Mouse (Mus musculus) midbrain, embryonic 10.5 days (tissue): ENCODE measurements around the gene D930020B18Rik. TPM values are rescaled to one million over a fixed set of nuclear protein-coding genes. Genes with fewer than 3 reads are reported as not detected.
A peak's percentile ranks its signal among the peaks of the same experiment; 100 is the strongest.

Experiments used
- DNase-seq: peaks from one replicate; pipeline ENCODE4 v3.0.0-alpha.2; 2017; ENCODE audit warnings: low spot score
- H3K27ac ChIP-seq: fragments of 300-500 bp; sonication (generic); replicated peaks from 2 replicates; pipeline ENCODE4 v1.5.1; 2016; ENCODE audit warnings: mild to moderate bottlenecking
- H3K27me3 ChIP-seq: fragments of 300-500 bp; sonication (generic); 2 replicates; pipeline ENCODE4 v1.6.1; 2016; ENCODE audit warnings: low read depth, mild to moderate bottlenecking; ENCODE audit not compliant: poor library complexity, severe bottlenecking
- H3K36me3 ChIP-seq: fragments of 300-500 bp; sonication (generic); 2 replicates; pipeline ENCODE4 v1.6.1; 2016; ENCODE audit warnings: mild to moderate bottlenecking, moderate library complexity
- H3K4me1 ChIP-seq: fragments of 300-500 bp; sonication (generic); 2 replicates; pipeline ENCODE4 v1.6.1; 2016
- H3K4me3 ChIP-seq: fragments of 300-500 bp; sonication (generic); 2 replicates; pipeline ENCODE4 v1.5.1; 2016; ENCODE audit warnings: mild to moderate bottlenecking, moderate library complexity
- H3K9me3 ChIP-seq: fragments of 300-500 bp; sonication (generic); replicated peaks from 2 replicates; pipeline ENCODE4 v1.6.1; 2016; ENCODE audit warnings: mild to moderate bottlenecking
- WGBS: fragments of 180-500 bp; shearing (Covaris S2); methylation state at CpG from one replicate; pipeline ENCODE4 v1.1.7; 2016; 5-methylcytosine and 5-hydroxymethylcytosine counted together
- polyA plus RNA-seq: library from polyadenylated mRNA; unstranded; fragments of >200 nt; fragmentation: Nextera tagmentation; extraction: Ambion mirVana; gene quantifications from 2 replicates; pipeline ENCODE4 v1.2.1, GENCODE M21; 2016

The D930020B18Rik gene
- polyA plus RNA-seq, 1 experiment from 2014 or later, result not detected

DNA sequence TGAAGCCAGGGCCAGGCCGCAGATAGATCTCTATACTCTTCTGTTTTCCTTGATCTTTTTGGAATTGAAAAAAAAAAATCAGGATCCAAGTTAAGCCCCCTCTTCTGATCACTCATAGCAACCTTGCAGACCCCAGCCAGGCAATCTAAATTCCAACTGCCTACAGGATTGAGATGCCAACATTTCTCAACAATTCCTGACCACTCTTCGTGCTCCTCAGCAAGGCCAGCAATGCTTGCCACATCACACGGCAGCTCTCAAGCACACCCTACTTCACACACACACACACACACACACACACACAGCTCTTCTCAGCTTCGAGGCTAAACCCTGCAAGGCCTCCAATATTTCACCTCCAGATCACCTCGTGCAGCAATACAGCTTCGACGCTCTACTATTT, 17.7 kb upstream of the D930020B18Rik start:
- no peak overlapping the region for H3K4me3 ChIP-seq
- peaks cover 45% of the 10 kb centered on the region for H3K36me3 ChIP-seq
- H3K9me3 ChIP-seq, result no peaks in the 10 kb centered on the region
- 90% methylated on average over 7 of the region's 7 CpGs for WGBS
- DNase-seq, result no peak
- H3K27me3 ChIP-seq, result no peaks in the 10 kb centered on the region
- no peak overlapping the region for H3K27ac ChIP-seq
- H3K4me1 ChIP-seq, result peaks cover 26% of the 10 kb centered on the region

DNA sequence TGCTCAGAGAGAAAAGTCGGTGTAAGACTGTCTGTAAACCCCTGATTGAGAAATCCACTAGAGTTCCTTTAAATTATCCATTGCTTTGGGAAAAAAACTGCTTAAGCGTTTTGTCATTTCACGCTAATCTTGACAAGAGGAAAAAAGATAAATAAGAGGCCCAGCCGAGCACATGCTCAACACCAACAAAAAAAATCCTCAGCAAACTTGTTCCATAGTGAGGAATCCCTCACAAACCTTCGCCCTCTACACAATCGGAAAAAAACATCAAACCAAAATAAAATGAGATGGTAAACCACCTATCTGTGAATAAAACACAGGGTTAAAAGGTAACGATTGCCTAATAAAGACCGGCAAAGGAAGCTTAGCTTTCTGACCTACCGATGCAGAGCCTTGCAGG, 16.4 kb upstream of the D930020B18Rik start:
- no peak for DNase-seq
- H3K27ac ChIP-seq, result peak overlapping the region; percentile 95; the same call in 1 of the 2 replicates
- peak overlapping the region; percentile 80 for H3K4me3 ChIP-seq
- no peaks in the 10 kb centered on the region for H3K9me3 ChIP-seq
- no peaks in the 10 kb centered on the region for H3K27me3 ChIP-seq
- H3K4me1 ChIP-seq, result peaks cover 26% of the 10 kb centered on the region
- H3K36me3 ChIP-seq, result peaks cover 31% of the 10 kb centered on the region
- 34% methylated on average over 9 of the region's 9 CpGs for whole genome bisulfite sequencing

DNA sequence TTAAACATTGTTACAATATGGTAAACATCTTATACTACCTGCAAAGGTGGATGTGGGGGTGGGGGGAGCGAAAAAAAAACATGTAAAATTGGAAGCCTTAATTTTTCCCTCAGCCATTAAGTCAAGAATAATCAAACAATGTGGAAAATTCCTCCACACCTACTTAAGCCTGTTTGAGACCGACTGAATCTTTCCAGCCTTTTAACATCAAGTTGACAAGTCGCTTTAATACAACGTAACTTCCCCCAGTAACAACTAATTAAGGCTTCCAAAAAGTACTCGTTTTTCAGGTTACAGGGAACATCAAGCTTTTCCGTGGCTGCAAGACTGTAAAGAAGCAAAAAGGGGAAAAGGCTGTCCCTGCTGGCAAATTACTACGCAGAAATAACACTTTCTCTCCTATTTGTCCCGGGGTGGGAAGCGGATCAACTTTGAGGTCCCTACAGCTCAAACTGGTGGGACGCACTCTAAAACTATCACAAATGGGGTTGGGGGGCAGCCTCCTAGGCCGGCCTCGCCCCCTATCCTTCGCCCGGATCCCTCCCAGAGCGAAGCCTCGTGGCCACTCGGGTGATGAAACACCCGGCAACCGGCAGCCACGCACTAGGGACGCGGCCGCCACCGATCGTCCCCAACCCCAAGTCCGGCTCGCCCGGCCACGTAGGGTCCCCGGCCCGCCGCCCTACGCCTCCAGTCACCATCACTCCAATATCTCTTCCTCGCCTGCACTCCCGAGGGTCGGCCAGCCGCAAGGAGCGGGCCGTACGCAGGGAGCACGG, 15.8 kb upstream of the D930020B18Rik start:
- 2% methylated on average over 41 of the region's 41 CpGs for WGBS
- Histone ChIP-seq H3K27me3 (no peaks in the 10 kb centered on the region), H3K4me3 (peak overlapping the region; percentile 80), H3K4me1 (peaks cover 26% of the 10 kb centered on the region), H3K9me3 (no peaks in the 10 kb centered on the region), H3K27ac (peak overlapping the region; percentile 95), H3K36me3 (peaks cover 25% of the 10 kb centered on the region)
- no peak for DNase-seq

DNA sequence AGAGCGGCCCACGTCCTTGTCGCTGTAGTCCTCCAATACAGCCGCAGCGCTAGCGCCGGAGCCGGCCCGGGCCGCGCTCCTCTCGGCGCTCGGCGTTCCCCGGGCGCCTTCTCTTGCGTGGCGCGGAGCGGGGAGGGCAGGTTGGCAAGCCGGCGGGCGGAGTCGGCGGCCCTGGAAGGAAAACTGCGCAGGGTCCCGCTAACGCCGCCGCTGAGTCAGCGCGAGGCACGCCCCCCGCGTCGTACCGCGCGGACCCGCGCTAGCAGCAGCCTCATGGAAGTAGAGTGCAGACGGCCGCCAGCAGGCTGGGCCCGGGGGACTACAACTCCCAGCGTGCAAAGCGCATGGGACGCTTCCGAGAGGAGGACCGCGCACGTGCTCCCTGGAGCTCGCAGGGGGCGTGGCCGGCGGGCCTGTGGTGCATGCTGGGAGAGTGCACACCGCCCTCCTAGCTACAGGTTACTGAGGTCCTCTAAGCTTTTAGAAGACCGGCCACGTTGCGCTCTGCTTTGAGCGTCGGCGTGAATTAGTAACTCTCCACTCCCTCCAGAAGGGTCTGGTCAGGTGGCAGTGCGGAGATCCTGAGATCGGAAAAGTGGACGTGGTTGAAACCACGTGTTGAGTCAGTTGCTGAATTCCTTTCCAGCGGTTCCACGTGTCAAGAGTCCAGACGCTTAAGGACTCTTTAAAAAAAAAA, 15.1 kb upstream of the D930020B18Rik start, which contains the start of gene Xpot:
Gene Xpot, minus strand, starts transcription at position 147 of the 697 bp plus-strand sequence.
- no peaks in the 10 kb centered on the region for H3K9me3 ChIP-seq
- WGBS, result under 1% methylated on average over 70 of the region's 70 CpGs

DNA sequence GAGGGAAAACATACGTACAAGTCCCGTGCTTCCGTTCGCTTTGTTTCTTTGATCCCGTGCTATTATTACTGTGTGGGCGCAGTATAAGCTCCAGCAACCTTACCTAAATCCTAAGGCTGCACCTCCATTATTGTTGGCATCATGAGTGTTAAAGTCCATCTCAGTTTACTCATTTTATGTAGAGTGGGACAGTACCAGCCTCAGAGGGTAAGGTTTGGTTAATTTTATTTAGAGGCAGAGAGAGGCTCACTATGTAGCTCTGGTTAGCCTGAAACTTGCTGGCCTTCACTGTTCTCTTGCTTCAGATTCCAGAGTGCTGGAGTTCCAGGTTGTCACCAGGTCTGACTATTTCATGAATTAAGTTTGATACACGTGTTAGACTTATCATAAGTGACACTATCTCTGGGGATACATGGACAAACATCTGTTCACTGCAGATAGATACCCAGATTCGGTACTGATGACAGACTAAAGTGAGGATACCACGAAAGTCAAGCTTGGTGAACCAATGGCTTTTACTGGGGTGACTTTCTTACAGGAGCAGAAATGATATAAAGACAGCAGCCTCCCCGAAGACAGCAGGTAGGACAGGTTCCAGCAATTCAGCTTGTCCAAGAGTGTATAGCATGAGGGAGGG, 14.1 kb upstream of the D930020B18Rik start:
- no peaks in the 10 kb centered on the region for H3K27me3 ChIP-seq
- peaks cover 8% of the 10 kb centered on the region for H3K36me3 ChIP-seq
- 0 out of 2 replicates have a peak overlapping the region, but pooled peaks have one; percentile 95 for H3K27ac ChIP-seq
- DNase-seq, result no peak
- 0 out of 2 replicates have a peak overlapping the region, but pooled peaks have one; percentile 80 for H3K4me3 ChIP-seq
- H3K9me3 ChIP-seq, result no peaks in the 10 kb centered on the region
- WGBS, result 90% methylated on average over 10 of the region's 10 CpGs
- peaks cover 26% of the 10 kb centered on the region for H3K4me1 ChIP-seq

More for the DNA sequence above, 15.1 kb upstream of the D930020B18Rik start, which contains the start of gene Xpot:
- Histone ChIP-seq H3K27me3 (no peaks in the 10 kb centered on the region), H3K4me3 (peak within 1 kb of the TSS; percentile 80), H3K4me1 (peaks cover 26% of the 10 kb centered on the region), H3K27ac (peak within 1 kb of the TSS; percentile 95), H3K36me3 (peaks cover 18% of the 10 kb centered on the region)
- peak; percentile 99 for DNase-seq

DNA sequence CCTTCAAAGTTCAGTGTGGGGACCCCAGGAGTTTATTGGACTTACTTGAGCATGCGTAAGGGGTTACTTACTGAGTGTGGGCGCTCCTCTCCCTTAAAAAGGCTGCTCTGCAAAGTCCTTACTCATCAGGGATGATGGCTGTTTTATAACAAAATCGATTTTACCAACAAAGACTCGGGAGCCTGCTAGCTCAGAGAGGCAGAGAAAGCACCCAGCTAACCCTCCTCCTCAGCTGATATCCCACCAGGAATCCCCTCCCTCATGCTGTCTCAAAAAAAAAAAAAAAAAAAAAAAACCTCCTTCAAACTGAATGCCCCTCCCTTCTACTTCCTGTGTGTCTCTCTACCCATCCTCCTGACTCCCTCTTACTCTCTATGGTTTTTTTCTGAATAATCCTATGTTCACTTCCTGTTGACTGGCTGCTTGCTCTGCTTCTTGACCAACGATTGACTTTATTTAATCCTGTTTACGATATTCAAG, 12.8 kb upstream of the D930020B18Rik start:
- 88% methylated on average over 6 of the region's 6 CpGs for WGBS

DNA sequence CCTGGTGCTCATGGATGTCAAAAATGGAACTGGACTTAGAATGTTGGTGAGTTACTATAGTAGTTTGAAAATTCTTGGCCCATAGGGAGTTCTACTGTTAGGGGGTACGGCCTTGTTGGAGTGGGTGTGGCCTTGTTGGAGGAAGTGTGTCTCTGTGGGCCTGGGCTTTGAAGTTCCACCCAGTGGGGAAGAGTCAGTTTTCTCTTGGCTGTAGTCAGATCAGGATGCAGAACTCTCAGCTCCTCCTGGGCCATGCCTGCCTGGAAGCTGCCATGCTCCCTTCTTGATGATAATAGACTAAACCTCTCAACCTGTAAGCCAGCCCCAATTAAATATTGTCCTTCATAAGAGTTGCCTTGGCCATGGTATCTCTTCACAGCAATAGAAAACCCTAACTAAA, 7.2 kb upstream of the D930020B18Rik start:
- no peaks in the 10 kb centered on the region for H3K4me1 ChIP-seq

More for the DNA sequence above, 12.8 kb upstream of the D930020B18Rik start:
- no peak overlapping the region for H3K27ac ChIP-seq
- H3K9me3 ChIP-seq, result no peaks in the 10 kb centered on the region
- DNase-seq, result no peak
- H3K4me1 ChIP-seq, result peaks cover 24% of the 10 kb centered on the region
- H3K27me3 ChIP-seq, result no peaks in the 10 kb centered on the region
- no peaks in the 10 kb centered on the region for H3K36me3 ChIP-seq
- no peak overlapping the region for H3K4me3 ChIP-seq

DNA sequence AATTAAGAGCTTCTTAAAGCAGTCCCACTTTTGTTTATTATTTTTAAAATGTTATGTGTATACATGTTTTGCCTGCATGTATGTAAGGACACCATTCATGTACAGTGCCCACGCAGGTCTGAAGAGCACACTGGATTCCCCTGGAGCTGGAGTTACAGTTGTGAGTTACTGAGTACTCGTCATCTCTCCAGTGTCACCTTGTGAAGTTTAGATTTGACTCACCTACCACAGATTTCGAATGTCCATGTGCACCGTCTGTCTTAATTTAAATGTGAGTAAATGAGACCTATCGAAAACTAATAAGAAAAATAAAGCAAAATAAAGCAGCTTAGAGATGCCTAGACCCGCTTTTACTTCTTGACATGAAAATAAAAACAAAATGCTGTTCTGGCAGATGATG, 5.1 kb upstream of the D930020B18Rik start:
- 93% methylated on average over 6 of the region's 6 CpGs for WGBS
- peaks cover 15% of the 10 kb centered on the region for H3K27me3 ChIP-seq
- no peaks in the 10 kb centered on the region for H3K36me3 ChIP-seq
- H3K4me1 ChIP-seq, result peaks cover 16% of the 10 kb centered on the region
- no peak for DNase-seq
- H3K27ac ChIP-seq, result no peak overlapping the region
- H3K4me3 ChIP-seq, result no peak overlapping the region
- H3K9me3 ChIP-seq, result no peaks in the 10 kb centered on the region

More for the DNA sequence above, 7.2 kb upstream of the D930020B18Rik start:
- no peaks in the 10 kb centered on the region for H3K27me3 ChIP-seq
- H3K36me3 ChIP-seq, result no peaks in the 10 kb centered on the region
- no peak overlapping the region for H3K4me3 ChIP-seq
- no peaks in the 10 kb centered on the region for H3K9me3 ChIP-seq
- H3K27ac ChIP-seq, result no peak overlapping the region
- WGBS, result 74% methylated on average over 1 of the region's 1 CpGs
- no peak for DNase-seq

DNA sequence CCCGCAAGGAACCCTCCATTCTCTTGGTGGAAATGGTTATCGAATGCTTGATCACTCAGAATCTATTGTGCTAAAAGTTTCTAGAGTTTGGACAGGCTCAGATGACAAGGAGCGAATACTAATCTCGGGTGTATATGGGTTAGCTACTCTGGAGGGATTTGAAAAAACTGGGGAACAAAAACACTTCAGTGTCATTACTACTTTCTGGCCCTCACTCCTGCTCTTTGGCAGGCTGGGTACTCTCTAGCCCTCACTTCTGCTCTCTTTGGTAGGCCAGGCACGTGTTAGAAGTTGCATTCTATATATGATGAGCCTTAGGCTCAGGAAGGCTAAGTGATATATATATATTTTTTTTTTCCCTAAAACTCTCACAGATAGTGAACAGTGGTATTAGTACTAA, 1.8 kb upstream of the D930020B18Rik start:
- peaks cover 48% of the 10 kb centered on the region for H3K27me3 ChIP-seq
- no peak for DNase-seq
- no peaks in the 10 kb centered on the region for H3K9me3 ChIP-seq
- H3K27ac ChIP-seq, result no peak overlapping the region
- no peaks in the 10 kb centered on the region for H3K36me3 ChIP-seq
- 81% methylated on average over 5 of the region's 5 CpGs for WGBS
- peaks cover 29% of the 10 kb centered on the region for H3K4me1 ChIP-seq
- H3K4me3 ChIP-seq, result no peak overlapping the region

DNA sequence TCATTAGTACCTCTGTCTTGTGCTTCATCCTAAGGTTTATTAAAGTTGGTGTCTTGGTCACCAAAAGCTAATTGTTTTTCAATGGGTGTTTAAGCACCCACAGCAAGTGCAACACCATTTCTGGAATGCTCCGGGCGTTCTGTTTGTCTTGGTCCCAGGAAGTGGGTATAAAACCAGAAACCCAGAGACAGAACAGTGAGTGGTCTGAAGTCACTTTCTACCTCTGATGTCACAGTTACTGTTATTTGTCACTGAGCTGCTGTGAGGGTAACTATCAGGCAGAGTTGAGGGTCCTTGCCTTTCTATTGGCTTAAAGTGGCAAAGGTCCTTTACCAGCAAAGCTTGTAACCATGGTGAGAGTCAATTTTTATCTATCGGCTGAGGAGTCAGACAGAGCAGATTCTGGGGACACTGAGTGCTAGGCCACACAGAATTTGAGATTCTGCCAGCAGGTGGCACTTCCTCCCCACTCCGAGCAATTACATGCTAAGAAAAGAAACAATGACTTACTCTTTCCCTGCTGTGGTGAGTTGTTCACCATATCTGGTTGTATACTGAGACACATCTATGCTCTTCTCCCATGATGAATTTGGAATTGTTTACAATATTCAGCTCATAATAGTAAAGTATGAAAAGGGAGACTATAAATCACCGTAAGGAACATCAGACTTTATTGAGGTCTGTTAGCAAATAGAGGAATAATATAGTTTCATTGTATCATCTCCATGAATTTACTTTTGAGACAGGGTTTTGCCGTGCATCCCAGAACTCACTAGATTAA, 1.0 kb upstream of the D930020B18Rik start:
- H3K27me3 ChIP-seq, result peaks cover 49% of the 10 kb centered on the region
- DNase-seq, result peak; percentile 50
- peaks cover 29% of the 10 kb centered on the region for H3K4me1 ChIP-seq
- no peak overlapping the region for H3K4me3 ChIP-seq
- H3K36me3 ChIP-seq, result no peaks in the 10 kb centered on the region
- H3K9me3 ChIP-seq, result no peaks in the 10 kb centered on the region
- WGBS, result 52% methylated on average over 6 of the region's 6 CpGs
- no peak overlapping the region for H3K27ac ChIP-seq

DNA sequence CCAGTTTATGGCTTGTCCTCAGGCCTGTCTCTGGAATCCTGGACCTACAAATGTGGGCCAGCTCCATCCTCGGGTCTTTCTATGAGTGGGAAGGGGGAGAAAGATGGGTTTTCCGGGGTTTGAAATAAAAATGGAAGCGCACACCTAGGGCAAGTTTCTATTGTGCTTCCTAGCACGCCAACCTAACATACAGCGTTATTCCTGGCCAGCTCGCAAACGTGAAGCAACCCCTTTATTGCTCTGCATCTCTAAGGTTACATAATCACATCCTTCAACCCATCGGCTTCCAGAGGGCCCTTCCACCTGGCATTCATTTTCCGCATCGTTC, 480 bp upstream of the D930020B18Rik start:
- H3K36me3 ChIP-seq, result no peaks in the 10 kb centered on the region
- peaks cover 49% of the 10 kb centered on the region for H3K27me3 ChIP-seq
- H3K27ac ChIP-seq, result no peak overlapping the region
- 18% methylated on average over 10 of the region's 10 CpGs for WGBS
- no peaks in the 10 kb centered on the region for H3K9me3 ChIP-seq
- H3K4me1 ChIP-seq, result peaks cover 29% of the 10 kb centered on the region
- DNase-seq, result peak; percentile 28
- H3K4me3 ChIP-seq, result peak overlapping the region; percentile 72
